Mouse (Mus musculus): Measurements from ENCODE around the gene Nolc1.

GRCm38 (mm10) chr19:46041933-46042475 lies 33.7 kb upstream of the Nolc1 start:
- TF ChIP-seq CTCF (IDR thresholded peaks at IDR 0.05) (no peak), EP300 (IDR thresholded peaks at IDR 0.05) (no peak)

Measured in lung, postnatal 0 days (tissue).